Mouse (Mus musculus): Measurements from ENCODE around the gene Car1. TPM values are rescaled to one million over a fixed set of nuclear protein-coding genes. Genes with fewer than 3 reads are reported as not detected.

The Car1 gene
- total and polyA plus RNA-seq, 3 experiments, result 1,720 to 6,361 (median 4,374) TPM

DNA sequence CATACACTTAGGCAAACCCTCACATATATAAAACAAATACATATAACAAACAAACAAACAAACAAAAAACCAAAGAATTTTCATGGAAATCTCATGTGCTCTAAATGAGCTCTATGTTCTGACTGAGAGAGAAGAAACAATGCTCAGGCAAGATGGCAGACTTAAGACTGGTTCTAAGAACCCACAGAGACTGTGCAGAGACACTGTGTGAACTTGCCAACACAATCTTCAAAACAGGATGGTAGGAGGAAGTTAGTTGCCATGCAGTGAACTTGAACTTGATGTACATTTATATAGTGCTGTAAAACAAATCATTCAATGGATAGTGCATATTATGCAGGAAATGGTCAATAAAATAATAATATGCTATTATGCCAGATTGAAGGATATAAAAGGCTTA, 1.5 kb downstream of the Car1 start:
- Histone ChIP-seq H3K27ac (ENCODE audit: control insufficient read depth, low read depth, low read length) (peak overlapping the region; percentile 97), H3K36me3 (ENCODE audit: control insufficient read depth in 1 of 2, insufficient read depth in 2 of 2, low read length in 2 of 2) (peaks cover 31 to 34% of the 10 kb centered on the region in 2 experiments), H3K79me2 (ENCODE audit: control insufficient read depth, insufficient read depth, low read length, poor library complexity) (peaks cover 49% of the 10 kb centered on the region), H3K9me3 (replicated peaks; ENCODE audit: insufficient read depth, low read length) (no peaks in the 10 kb centered on the region), H3K9ac (ENCODE audit: control insufficient read depth, low read depth, low read length, poor library complexity, severe bottlenecking) (peak overlapping the region; percentile 94), H3K27me3 (ENCODE audit: control insufficient read depth in 1 of 2, insufficient read depth in 2 of 2, low read length in 2 of 2) (no peaks in the 10 kb centered on the region), H3K4me1 (ENCODE audit: control insufficient read depth in 1 of 2, insufficient read depth in 2 of 2, low read length in 2 of 2) (peaks cover 10% of the 10 kb centered on the region in 2 experiments), H3K4me3 (ENCODE audit: control insufficient read depth in 1 of 2, insufficient read depth in 1 of 2, low read depth in 2 of 2, low read length in 2 of 2) (peak overlapping the region; percentile 65 to 92)
- DNase-seq (ENCODE audit: low read depth, low spot score), result peak; percentile 73
- TF ChIP-seq TBP (IDR thresholded peaks at IDR 0.05; ENCODE audit: low read depth, low read length) (peak; percentile 12; the same call in 1 of the 2 replicates), POLR2A (IDR thresholded peaks at IDR 0.05; ENCODE audit: control insufficient read depth in 1 of 2, insufficient read depth in 1 of 2, low read depth in 1 of 2, low read length in 2 of 2, poor library complexity in 1 of 2) (0 out of 4 replicates have a peak, but pooled peaks of 1 of the 2 experiments have one; percentile 10), RAD21 (IDR thresholded peaks at IDR 0.05; ENCODE audit: low read depth, low read length) (no peak)

DNA sequence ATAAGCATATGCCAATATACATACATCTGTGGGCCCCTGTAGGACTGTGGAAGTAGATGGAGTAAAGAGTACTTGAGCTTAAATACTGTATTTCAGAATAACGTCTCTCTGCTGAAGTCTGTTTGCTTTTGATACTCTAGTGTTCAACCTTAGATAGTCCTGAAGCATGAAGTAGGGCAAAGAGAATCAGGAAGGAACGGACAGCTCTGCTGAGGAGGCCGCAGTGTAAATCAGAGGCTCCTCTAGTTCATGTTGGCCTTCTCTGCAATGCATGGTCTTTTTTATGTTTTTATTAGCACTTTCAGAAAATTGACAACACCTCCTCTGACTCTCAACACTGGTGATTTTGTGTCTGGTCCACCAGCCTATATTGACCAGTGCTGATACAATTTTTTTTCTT, 2.2 kb downstream of the Car1 start:
- DNase-seq (ENCODE audit: low read depth, low spot score), result peak; percentile 62
- H3K9ac ChIP-seq (ENCODE audit: control insufficient read depth, low read depth, low read length, poor library complexity, severe bottlenecking), result peak overlapping the region; percentile 94
- no peaks in the 10 kb centered on the region for H3K27me3 ChIP-seq (ENCODE audit: control insufficient read depth in 1 of 2, insufficient read depth in 2 of 2, low read length in 2 of 2)
- peak overlapping the region; percentile 65 to 92 for H3K4me3 ChIP-seq (ENCODE audit: control insufficient read depth in 1 of 2, insufficient read depth in 1 of 2, low read depth in 2 of 2, low read length in 2 of 2)
- peak overlapping the region; percentile 97 for H3K27ac ChIP-seq (ENCODE audit: control insufficient read depth, low read depth, low read length)
- TF ChIP-seq POLR2A (IDR thresholded peaks at IDR 0.05; ENCODE audit: control insufficient read depth in 1 of 2, insufficient read depth in 1 of 2, low read depth in 1 of 2, low read length in 2 of 2, poor library complexity in 1 of 2) (peak in 1 of 2 experiments; percentile 52; a peak in 2 of 4 replicates), TBP (IDR thresholded peaks at IDR 0.05; ENCODE audit: low read depth, low read length) (peak; percentile 50; the same call in 1 of the 2 replicates), ZNF384 (IDR thresholded peaks at IDR 0.05; ENCODE audit: low read depth, low read length) (no peak)
- H3K4me1 ChIP-seq (ENCODE audit: control insufficient read depth in 1 of 2, insufficient read depth in 2 of 2, low read length in 2 of 2), result peaks cover 10 to 16% of the 10 kb centered on the region in 2 experiments
- peaks cover 38 to 41% of the 10 kb centered on the region in 2 experiments for H3K36me3 ChIP-seq (ENCODE audit: control insufficient read depth in 1 of 2, insufficient read depth in 2 of 2, low read length in 2 of 2)
- peaks cover 55% of the 10 kb centered on the region for H3K79me2 ChIP-seq (ENCODE audit: control insufficient read depth, insufficient read depth, low read length, poor library complexity)
- no peaks in the 10 kb centered on the region for H3K9me3 ChIP-seq (replicated peaks; ENCODE audit: insufficient read depth, low read length)

DNA sequence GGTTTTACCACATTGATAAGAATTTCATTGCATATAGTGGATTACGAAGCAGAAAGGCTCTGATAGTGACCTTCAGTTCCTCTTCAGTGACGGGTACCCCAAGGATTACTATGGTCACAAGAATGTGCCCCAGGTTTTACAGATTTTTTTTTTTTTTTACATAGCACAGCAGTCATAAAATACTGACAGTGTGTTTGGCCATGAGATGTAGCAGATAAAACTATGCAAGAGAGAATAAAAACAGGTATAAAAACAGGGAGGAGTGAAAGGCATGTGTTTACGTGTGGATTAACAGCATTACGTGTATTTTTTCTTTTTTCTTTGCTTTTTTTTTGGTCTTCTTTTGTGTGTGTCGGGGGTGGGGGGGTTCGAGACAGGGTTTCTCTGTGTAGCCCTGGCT, 3.3 kb downstream of the Car1 start:
- Histone ChIP-seq H3K4me1 (ENCODE audit: control insufficient read depth in 1 of 2, insufficient read depth in 2 of 2, low read length in 2 of 2) (peaks cover 10 to 20% of the 10 kb centered on the region in 2 experiments), H3K4me3 (ENCODE audit: control insufficient read depth in 1 of 2, insufficient read depth in 1 of 2, low read depth in 2 of 2, low read length in 2 of 2) (peak overlapping the region; percentile 65 to 92)
- no peak for TF ChIP-seq ETS1 (IDR thresholded peaks at IDR 0.05; ENCODE audit: low read depth, low read length)
- TF ChIP-seq TBP (IDR thresholded peaks at IDR 0.05; ENCODE audit: low read depth, low read length), result 0 out of 2 replicates have a peak, but pooled peaks have one; percentile 38
- TF ChIP-seq MAFK (IDR thresholded peaks at IDR 0.05; ENCODE audit: borderline replicate concordance, low read depth, low read length), result no peak
- TF ChIP-seq MAZ (IDR thresholded peaks at IDR 0.05; ENCODE audit: low read depth, low read length), result no peak
- no peak for TF ChIP-seq TAL1 (IDR thresholded peaks at IDR 0.05; ENCODE audit: low read length)
- no peak for TF ChIP-seq SMC3 (IDR thresholded peaks at IDR 0.05; ENCODE audit: low read depth, low read length)
- TF ChIP-seq GATA1 (IDR thresholded peaks at IDR 0.05; ENCODE audit: low read depth, low read length), result no peak
- TF ChIP-seq KAT2A (conservative IDR thresholded peaks at IDR 0.05; ENCODE audit: low read depth, low read length), result no peak
- no peak for TF ChIP-seq NELFE (IDR thresholded peaks at IDR 0.05; ENCODE audit: low read depth, low read length)
- TF ChIP-seq POLR2AphosphoS2 (IDR thresholded peaks at IDR 0.05; ENCODE audit: low read length), result no peak
- TF ChIP-seq CTCF (IDR thresholded peaks at IDR 0.05 in 2 of 3, conservative IDR thresholded peaks at IDR 0.05 in 1 of 3; ENCODE audit: control insufficient read depth in 1 of 3, insufficient read depth in 1 of 3, low read depth in 2 of 3, low read length in 3 of 3, poor library complexity in 1 of 3, severe bottlenecking in 1 of 3), result no peak
- TF ChIP-seq MAX (IDR thresholded peaks at IDR 0.05; ENCODE audit: low read length), result no peak
- TF ChIP-seq NRF1 (IDR thresholded peaks at IDR 0.05; ENCODE audit: insufficient read depth, low read depth, low read length, poor library complexity, severe bottlenecking), result no peak
- TF ChIP-seq USF2 (IDR thresholded peaks at IDR 0.05; ENCODE audit: borderline replicate concordance in 1 of 2, insufficient read depth in 1 of 2, low read depth in 1 of 2, low read length in 2 of 2), result no peak
- no peak for TF ChIP-seq JUND (IDR thresholded peaks at IDR 0.05; ENCODE audit: low read depth, low read length)
- TF ChIP-seq MEF2A (IDR thresholded peaks at IDR 0.05; ENCODE audit: extremely low read depth, insufficient replicate concordance, low read depth, low read length, poor library complexity, severe bottlenecking), result no peak
- no peak for TF ChIP-seq ZMIZ1 (IDR thresholded peaks at IDR 0.05; ENCODE audit: low read depth, low read length)
- no peak for TF ChIP-seq E2F4 (IDR thresholded peaks at IDR 0.05; ENCODE audit: borderline replicate concordance, low read depth, low read length)
- no peak for TF ChIP-seq RCOR1 (IDR thresholded peaks at IDR 0.05; ENCODE audit: low read depth, low read length)
- no peak for TF ChIP-seq ZKSCAN1 (IDR thresholded peaks at IDR 0.05; ENCODE audit: low read depth, low read length)
- peak; percentile 31; the same call in 1 of the 2 replicates for TF ChIP-seq POLR2AphosphoS5 (IDR thresholded peaks at IDR 0.05; ENCODE audit: borderline replicate concordance, low read depth, low read length)
- no peak for TF ChIP-seq RAD21 (IDR thresholded peaks at IDR 0.05; ENCODE audit: low read depth, low read length)
- TF ChIP-seq POLR2A (IDR thresholded peaks at IDR 0.05; ENCODE audit: control insufficient read depth in 1 of 2, insufficient read depth in 1 of 2, low read depth in 1 of 2, low read length in 2 of 2, poor library complexity in 1 of 2), result peak in 1 of 2 experiments; percentile 54; a peak in 1 of 4 replicates

More for the DNA sequence above, 3.3 kb downstream of the Car1 start:
- no peaks in the 10 kb centered on the region for H3K27me3 ChIP-seq (ENCODE audit: control insufficient read depth in 1 of 2, insufficient read depth in 2 of 2, low read length in 2 of 2)
- H3K9me3 ChIP-seq (replicated peaks; ENCODE audit: insufficient read depth, low read length), result no peaks in the 10 kb centered on the region
- H3K27ac ChIP-seq (ENCODE audit: control insufficient read depth, low read depth, low read length), result peak overlapping the region; percentile 97
- peak; percentile 71 for DNase-seq (ENCODE audit: low read depth, low spot score)
- H3K9ac ChIP-seq (ENCODE audit: control insufficient read depth, low read depth, low read length, poor library complexity, severe bottlenecking), result peak overlapping the region; percentile 94
- H3K36me3 ChIP-seq (ENCODE audit: control insufficient read depth in 1 of 2, insufficient read depth in 2 of 2, low read length in 2 of 2), result peaks cover 48 to 49% of the 10 kb centered on the region in 2 experiments
- H3K79me2 ChIP-seq (ENCODE audit: control insufficient read depth, insufficient read depth, low read length, poor library complexity), result peaks cover 64% of the 10 kb centered on the region
